Mouse (Mus musculus) left cerebral cortex, adult 11 months (tissue): ENCODE data around the gene Dennd6b.

Source experiments
- DNase-seq: peaks from one replicate; pipeline ENCODE4 v3.0.0; 2022; ENCODE audit warnings: low spot score

Dennd6b gene

GRCm38 (mm10) chr15:89196313-89196706 is at the start of gene Dennd6b:
TSS of gene Dennd6b (minus strand) at chr15:89196496.
- DNase-seq, result peak; percentile 96

- DNase-seq, result no peak
Measured at GRCm38 (mm10) chr15:89241025-89241424, 44.7 kb upstream of the Dennd6b start.

- no peak for DNase-seq
Measured at GRCm38 (mm10) chr15:89239751-89240392, 43.6 kb upstream of the Dennd6b start.

- DNase-seq, result no peak
Measured at GRCm38 (mm10) chr15:89234052-89234451, 37.8 kb upstream of the Dennd6b start.

GRCm38 (mm10) chr15:89233586-89233985 is 37.3 kb upstream of the Dennd6b start:
- peak; percentile 36 for DNase-seq

GRCm38 (mm10) chr15:89215611-89216233 is 19.4 kb upstream of the Dennd6b start:
- DNase-seq, result no peak

- no peak for DNase-seq
Measured at GRCm38 (mm10) chr15:89214953-89215352, 18.7 kb upstream of the Dennd6b start.

GRCm38 (mm10) chr15:89213517-89213916 is 17.2 kb upstream of the Dennd6b start:
- no peak for DNase-seq

GRCm38 (mm10) chr15:89212495-89212894 is 16.2 kb upstream of the Dennd6b start:
- no peak for DNase-seq

GRCm38 (mm10) chr15:89211716-89212461 is 15.6 kb upstream of the Dennd6b start:
- no peak for DNase-seq

- peak; percentile 68 for DNase-seq
Measured at GRCm38 (mm10) chr15:89210915-89211715, 14.8 kb upstream of the Dennd6b start, which contains the start of gene Ppp6r2. TSS of gene Ppp6r2 (plus strand) at chr15:89211553.

- peak; percentile 78 for DNase-seq
Measured at GRCm38 (mm10) chr15:89209886-89210761, 13.8 kb upstream of the Dennd6b start.

GRCm38 (mm10) chr15:89207457-89207856 is 11.2 kb upstream of the Dennd6b start:
- DNase-seq, result no peak

GRCm38 (mm10) chr15:89197056-89197455 is 760 bp upstream of the Dennd6b start:
- no peak for DNase-seq

GRCm38 (mm10) chr15:89195690-89196312 is 495 bp downstream of the Dennd6b start:
- peak; percentile 85 for DNase-seq

GRCm38 (mm10) chr15:89195261-89195681 is 1.0 kb downstream of the Dennd6b start:
- no peak for DNase-seq

- no peak for DNase-seq
Measured at GRCm38 (mm10) chr15:89184937-89185227, 11.4 kb downstream of the Dennd6b start.

- DNase-seq, result no peak
Measured at GRCm38 (mm10) chr15:89184141-89184936, 12.0 kb downstream of the Dennd6b start.

- DNase-seq, result no peak
Measured at GRCm38 (mm10) chr15:89182842-89183241, 13.5 kb downstream of the Dennd6b start.

- no peak for DNase-seq
Measured at GRCm38 (mm10) chr15:89182328-89182741, 14.0 kb downstream of the Dennd6b start.
